9 mouse cellular contexts compared by ENCODE assay signal in the genomic region with DNA sequence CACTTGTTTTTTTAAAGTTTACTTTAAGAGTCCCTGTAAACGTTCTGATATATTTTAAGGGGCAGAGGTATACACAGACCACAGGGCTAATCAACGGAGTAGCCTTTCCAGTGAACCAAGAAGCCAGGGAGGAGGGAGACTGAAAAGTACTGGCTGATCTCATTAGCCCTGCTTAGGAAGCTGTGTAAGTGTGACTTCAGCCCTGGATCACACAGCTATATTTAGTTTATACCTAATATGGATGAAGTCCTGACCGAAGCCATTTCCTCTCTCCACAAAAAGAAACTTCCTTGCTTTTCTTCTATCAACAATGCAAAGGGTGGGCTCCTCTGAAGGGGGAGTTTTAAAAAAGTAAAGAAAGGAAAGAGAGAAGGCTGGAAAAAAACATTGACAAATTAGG. TPM values are rescaled to one million over a fixed set of nuclear protein-coding genes. Genes with fewer than 3 reads are reported as not detected.
DNase-seq lines count a peak whose midpoint lies in the region; ATAC-seq and TF ChIP-seq lines count a peak whose summit lies in the region.
"Had no signal": no experiment of that assay in that cellular context is flagged by ENCODE, and none has a peak within 500 bp of the region (broad histone marks: within the 10 kb centered on the region; RNA-seq: fewer than 3 reads in every experiment).

No protein-coding gene starts in this region.

- H3K9ac ChIP-seq in liver, embryonic 12.5 days, result peak overlapping the region; percentile 9; the same call in 1 of the 2 replicates
- H3K9ac ChIP-seq in stomach, postnatal 0 days (ENCODE audit: low read length), result peak overlapping the region; percentile 14; the same call in 1 of the 2 replicates

- peaks cover 47% of the 10 kb centered on the region for H3K36me3 ChIP-seq in liver, embryonic 12.5 days
- no peaks in the 10 kb centered on the region for H3K36me3 ChIP-seq in stomach, postnatal 0 days (ENCODE audit: control insufficient read depth, insufficient read depth, low read length)

- 76% methylated on average over 3 of the region's 3 CpGs for WGBS in cerebellum, adult 2 months
- WGBS in liver, embryonic 12.5 days (ENCODE audit: insufficient replicate concordance), result 33% methylated on average over 3 of the region's 3 CpGs
- WGBS in stomach, postnatal 0 days, result 18% methylated on average over 3 of the region's 3 CpGs

- H3K27me3 ChIP-seq in cerebellum, adult 2 months (ENCODE audit: control insufficient read depth, insufficient read depth, low read length), result no peaks in the 10 kb centered on the region
- H3K27me3 ChIP-seq in liver, embryonic 12.5 days (replicated peaks), result no peaks in the 10 kb centered on the region
- H3K27me3 ChIP-seq in stomach, postnatal 0 days (ENCODE audit: control insufficient read depth, insufficient read depth, low read length), result no peaks in the 10 kb centered on the region

- H3K4me3 ChIP-seq in cerebellum, adult 2 months (replicated peaks; ENCODE audit: insufficient read depth, low read depth, low read length), result no peak overlapping the region
- H3K4me3 ChIP-seq in liver, embryonic 12.5 days, result no peak overlapping the region
- H3K4me3 ChIP-seq in stomach, postnatal 0 days (ENCODE audit: low read depth, low read length), result no peak overlapping the region

- TF ChIP-seq EP300 in stomach, postnatal 0 days (optimal IDR thresholded peaks at IDR 0.05), result peak; percentile 14

- ATAC-seq in liver, embryonic 12.5 days, result peak; percentile 52; the same call in 1 of the 2 replicates
- ATAC-seq in stomach, postnatal 0 days (ENCODE audit: low FRiP score, low TSS enrichment), result peak; percentile 82; the same call in 1 of the 2 replicates

- no peak for TF ChIP-seq POLR2A in cerebellum, adult 2 months (IDR thresholded peaks at IDR 0.05; ENCODE audit: borderline replicate concordance, insufficient read depth, low read length)

- no peaks in the 10 kb centered on the region for H3K9me3 ChIP-seq in liver, embryonic 12.5 days (replicated peaks)
- H3K9me3 ChIP-seq in stomach, postnatal 0 days (ENCODE audit: control insufficient read depth, low read length), result no peaks in the 10 kb centered on the region

- no peaks in the 10 kb centered on the region for H3K4me1 ChIP-seq in cerebellum, adult 2 months (ENCODE audit: control insufficient read depth, insufficient read depth, low read length)
- peaks cover 70% of the 10 kb centered on the region for H3K4me1 ChIP-seq in liver, embryonic 12.5 days
- H3K4me1 ChIP-seq in stomach, postnatal 0 days (replicated peaks; ENCODE audit: control insufficient read depth, insufficient read depth), result 0 out of 2 replicates have a peak, but pooled peaks cover 2% of the 10 kb centered on the region

- H3K27ac ChIP-seq in cerebellum, adult 2 months (ENCODE audit: insufficient read depth, low read length), result peak overlapping the region; percentile 30; the same call in 1 of the 2 replicates
- peak overlapping the region; percentile 72 for H3K27ac ChIP-seq in liver, embryonic 12.5 days
- H3K27ac ChIP-seq in stomach, postnatal 0 days (replicated peaks), result peak overlapping the region; percentile 92

- H3K4me2 ChIP-seq in liver, embryonic 12.5 days, result peak overlapping the region; percentile 1; the same call in 1 of the 2 replicates
- no peak overlapping the region for H3K4me2 ChIP-seq in stomach, postnatal 0 days (replicated peaks; ENCODE audit: low read depth)

- no peak for DNase-seq in cerebellum, adult 2 months
- DNase-seq in cerebellum, postnatal 10 days, result no peak
- peak; percentile 61 for DNase-seq in retina, adult 2 months (ENCODE audit: low read depth, low spot score)
- DNase-seq in retina, embryonic 14.5 days (ENCODE audit: low spot score), result no peak
- DNase-seq in stomach, postnatal 0 days (ENCODE audit: low spot score), result no peak
- DNase-seq in B cell, adult 2 months, result no peak
- no peak for DNase-seq in yolk sac, embryonic 10.5 days (ENCODE audit: low spot score)
- DNase-seq: adrenal gland, adult 8-10 months had no signal

- TF ChIP-seq CTCF in cerebellum, adult 2 months (IDR thresholded peaks at IDR 0.05; ENCODE audit: borderline replicate concordance, insufficient read depth, low read depth, low read length), result no peak
- no peak for TF ChIP-seq CTCF in stomach, postnatal 0 days (IDR thresholded peaks at IDR 0.05; ENCODE audit: low read depth)

RNA-seq across cellular contexts. Expression of a gene that starts 17.8 kb away (rescaled TPM):
- polyA plus RNA-seq in cerebellum, adult 2 months (2012; rRNA removed), result 92.3 and 98.4 TPM in 2 replicates
- 161 and 169 TPM in 2 replicates for polyA plus RNA-seq in liver, embryonic 12.5 days (2016; fragmentation: Nextera tagmentation; extraction: Ambion mirVana)
- 69.2 and 73.6 TPM in 2 replicates for polyA plus RNA-seq in stomach, postnatal 0 days (2015; fragmentation: Nextera tagmentation; extraction: Ambion mirVana)

Comparison
In these comparisons a context has a peak if more than half of its experiments do, and no peak if none do; other contexts are left out.
1. H3K27ac ChIP-seq: peak in every context shown above with its lines; median percentile 92 in stomach, postnatal 0 days; 72 in liver, embryonic 12.5 days; 30 in cerebellum, adult 2 months.